Mouse (Mus musculus): Measurements from ENCODE around the gene Nkpd1. TPM values are rescaled to one million over a fixed set of nuclear protein-coding genes. Genes with fewer than 3 reads are reported as not detected.
A peak's percentile ranks its signal among the peaks of the same experiment; 100 is the strongest.

Nkpd1 gene
- polyA plus RNA-seq (2015; fragmentation: Nextera tagmentation; extraction: Ambion mirVana) = 0.30 and 0.83 TPM in 2 replicates

DNA sequence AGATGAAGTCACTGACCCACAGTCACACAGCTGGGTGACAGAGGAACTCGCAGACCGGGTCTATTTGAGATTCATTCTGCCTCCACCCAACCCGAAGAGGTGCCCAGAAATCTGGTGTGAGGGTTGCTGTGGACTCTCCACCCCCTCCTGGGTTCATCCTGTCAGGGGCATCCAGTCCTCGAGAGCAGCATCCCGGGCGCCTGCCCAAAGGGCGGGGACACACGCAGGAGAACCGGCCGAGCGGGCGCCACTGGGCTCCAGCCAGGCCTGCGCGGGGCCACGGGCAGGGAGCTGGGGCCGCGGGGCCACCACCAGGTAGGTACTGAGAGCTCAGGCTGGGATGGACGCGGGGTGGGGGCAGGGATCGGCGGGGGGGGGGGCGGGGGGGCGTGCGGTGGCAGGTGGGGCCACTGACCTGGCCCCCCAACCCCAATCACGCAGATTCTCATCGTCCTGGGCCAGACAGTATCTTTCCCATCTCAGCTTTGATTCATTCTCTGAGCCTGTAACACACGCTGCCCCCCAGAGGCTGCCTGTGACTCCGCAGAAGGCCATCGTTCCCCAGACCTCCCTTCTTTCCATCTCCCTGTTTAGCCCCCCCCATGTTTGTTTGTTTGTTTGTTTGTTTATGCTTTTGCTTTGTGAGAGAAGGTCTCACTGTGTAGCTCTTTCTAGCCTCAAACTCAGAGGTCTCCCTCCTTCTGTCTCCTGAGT lies at the start of gene Nkpd1:
Nkpd1 (plus strand) TSS at position 187 of the 714 bp plus-strand sequence.
- no peak within 1 kb of the TSS for H3K9ac ChIP-seq
- H3K9me3 ChIP-seq = no peaks in the 10 kb centered on the region
- H3K4me2 ChIP-seq = peak within 1 kb of the TSS; percentile 47
- 5% methylated on average over 22 of the region's 29 CpGs for WGBS
- ATAC-seq (ENCODE audit: insufficient read depth, low FRiP score, low read depth) = no peak
- peak within 1 kb of the TSS; percentile 0; the same call in 1 of the 2 replicates for H3K4me3 ChIP-seq (replicated peaks)
- H3K27me3 ChIP-seq (replicated peaks) = peaks cover 50% of the 10 kb centered on the region
- H3K4me1 ChIP-seq = peaks cover 9% of the 10 kb centered on the region
- no peaks in the 10 kb centered on the region for H3K36me3 ChIP-seq
- no peak within 1 kb of the TSS for H3K27ac ChIP-seq

- WGBS = 61% methylated on average over 12 of the region's 12 CpGs
- no peak overlapping the region for H3K4me3 ChIP-seq (replicated peaks)
- peaks cover 54% of the 10 kb centered on the region for H3K27me3 ChIP-seq (replicated peaks)
- peaks cover 12% of the 10 kb centered on the region for H3K4me1 ChIP-seq
- no peak overlapping the region for H3K9ac ChIP-seq
- no peaks in the 10 kb centered on the region for H3K36me3 ChIP-seq
- no peak for ATAC-seq (ENCODE audit: insufficient read depth, low FRiP score, low read depth)
- no peak overlapping the region for H3K4me2 ChIP-seq
- no peak overlapping the region for H3K27ac ChIP-seq
- H3K9me3 ChIP-seq = no peaks in the 10 kb centered on the region
Observed at GRCm38 (mm10) chr7:19468279-19468678, 49.4 kb upstream of the Nkpd1 start.

DNA sequence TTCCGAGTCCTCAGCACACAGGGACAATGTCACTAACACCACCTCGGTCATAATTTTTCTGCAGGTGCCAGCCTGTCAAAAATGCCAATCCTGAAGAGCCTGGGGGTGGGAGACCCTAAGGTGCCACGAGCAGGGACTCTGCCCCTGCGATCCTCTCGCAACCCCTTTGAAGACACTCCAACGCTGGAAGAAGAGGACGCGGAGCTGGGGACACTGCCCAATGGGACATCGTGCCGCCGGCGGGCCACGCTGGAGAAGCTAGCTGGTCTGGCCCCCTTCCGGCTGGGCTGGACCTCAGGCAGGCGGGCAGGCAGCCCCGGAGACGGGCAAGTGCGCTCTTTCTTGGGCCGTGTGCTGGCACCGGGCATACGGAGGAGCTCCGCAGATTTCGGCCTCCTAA lies 48.2 kb upstream of the Nkpd1 start:
- Histone ChIP-seq H3K9me3 (no peaks in the 10 kb centered on the region), H3K9ac (no peak overlapping the region), H3K4me2 (no peak overlapping the region), H3K4me3 (replicated peaks) (no peak overlapping the region), H3K4me1 (peaks cover 12% of the 10 kb centered on the region), H3K36me3 (no peaks in the 10 kb centered on the region), H3K27ac (no peak overlapping the region), H3K27me3 (replicated peaks) (peaks cover 57% of the 10 kb centered on the region)
- WGBS = 21% methylated on average over 23 of the region's 23 CpGs
- ATAC-seq (ENCODE audit: insufficient read depth, low FRiP score, low read depth) = no peak

GRCm38 (mm10) chr7:19470308-19470707 lies 47.3 kb upstream of the Nkpd1 start:
- 15% methylated on average over 14 of the region's 14 CpGs for WGBS
- Histone ChIP-seq H3K27me3 (replicated peaks) (peaks cover 55% of the 10 kb centered on the region), H3K4me3 (replicated peaks) (no peak overlapping the region), H3K4me1 (peaks cover 6% of the 10 kb centered on the region; the same call in 1 of the 2 replicates), H3K9ac (no peak overlapping the region), H3K27ac (no peak overlapping the region), H3K4me2 (no peak overlapping the region), H3K36me3 (no peaks in the 10 kb centered on the region), H3K9me3 (no peaks in the 10 kb centered on the region)
- ATAC-seq (ENCODE audit: insufficient read depth, low FRiP score, low read depth) = no peak

- no peak overlapping the region for H3K27ac ChIP-seq
- H3K27me3 ChIP-seq (replicated peaks) = peaks cover 44% of the 10 kb centered on the region
- H3K9me3 ChIP-seq = no peaks in the 10 kb centered on the region
- H3K4me3 ChIP-seq (replicated peaks) = no peak overlapping the region
- no peaks in the 10 kb centered on the region for H3K36me3 ChIP-seq
- WGBS = 36% methylated on average over 4 of the region's 4 CpGs
- peaks cover 6% of the 10 kb centered on the region; the same call in 1 of the 2 replicates for H3K4me1 ChIP-seq
- no peak overlapping the region for H3K9ac ChIP-seq
- H3K4me2 ChIP-seq = no peak overlapping the region
- ATAC-seq (ENCODE audit: insufficient read depth, low FRiP score, low read depth) = no peak
Observed at GRCm38 (mm10) chr7:19472403-19472802, 45.2 kb upstream of the Nkpd1 start.

GRCm38 (mm10) chr7:19473875-19474443 lies 43.7 kb upstream of the Nkpd1 start:
- Histone ChIP-seq H3K9ac (peak overlapping the region; percentile 48; the same call in 1 of the 2 replicates), H3K9me3 (no peaks in the 10 kb centered on the region), H3K4me3 (replicated peaks) (peak overlapping the region; percentile 54), H3K36me3 (no peaks in the 10 kb centered on the region), H3K4me1 (peaks cover 6% of the 10 kb centered on the region; the same call in 1 of the 2 replicates), H3K27ac (peak overlapping the region; percentile 41; the same call in 1 of the 2 replicates), H3K27me3 (replicated peaks) (peaks cover 43% of the 10 kb centered on the region), H3K4me2 (peak overlapping the region; percentile 95)
- WGBS = under 1% methylated on average over 82 of the region's 89 CpGs
- peak; percentile 83 for ATAC-seq (ENCODE audit: insufficient read depth, low FRiP score, low read depth)

DNA sequence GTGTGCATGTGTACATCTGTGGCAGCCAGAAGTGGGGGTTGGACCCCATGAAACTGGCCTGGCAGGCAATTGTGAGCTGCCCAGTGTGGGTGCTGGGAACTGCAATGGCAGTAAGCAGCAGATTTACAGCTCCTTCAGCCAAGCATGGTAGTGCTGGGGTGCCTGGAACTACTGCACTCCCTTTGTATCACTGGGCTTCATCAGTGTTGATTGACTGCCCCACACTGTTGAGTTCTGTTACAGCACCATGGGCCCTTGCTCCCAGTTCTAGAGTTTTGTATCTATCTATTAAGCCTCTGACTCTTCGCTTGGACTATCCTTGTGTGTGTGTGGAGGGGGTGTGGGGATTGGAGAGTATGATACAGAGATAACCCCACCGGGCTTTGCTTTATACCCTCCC lies 40.6 kb upstream of the Nkpd1 start:
- ATAC-seq (ENCODE audit: insufficient read depth, low FRiP score, low read depth) = no peak
- Histone ChIP-seq H3K27ac (no peak overlapping the region), H3K27me3 (replicated peaks) (peaks cover 17% of the 10 kb centered on the region), H3K4me1 (0 out of 2 replicates have a peak, but pooled peaks cover 2% of the 10 kb centered on the region), H3K36me3 (no peaks in the 10 kb centered on the region), H3K4me2 (no peak overlapping the region), H3K9ac (no peak overlapping the region), H3K4me3 (replicated peaks) (no peak overlapping the region), H3K9me3 (no peaks in the 10 kb centered on the region)
- WGBS = 63% methylated on average over 2 of the region's 2 CpGs

- H3K9ac ChIP-seq = no peak overlapping the region
- H3K9me3 ChIP-seq = no peaks in the 10 kb centered on the region
- no peaks in the 10 kb centered on the region for H3K36me3 ChIP-seq
- H3K4me1 ChIP-seq = 0 out of 2 replicates have a peak, but pooled peaks cover 2% of the 10 kb centered on the region
- no peak overlapping the region for H3K27ac ChIP-seq
- peaks cover 10% of the 10 kb centered on the region for H3K27me3 ChIP-seq (replicated peaks)
- 23% methylated on average over 14 of the region's 14 CpGs for WGBS
- ATAC-seq (ENCODE audit: insufficient read depth, low FRiP score, low read depth) = no peak
- no peak overlapping the region for H3K4me3 ChIP-seq (replicated peaks)
- H3K4me2 ChIP-seq = no peak overlapping the region
Observed at GRCm38 (mm10) chr7:19477624-19478384, 39.8 kb upstream of the Nkpd1 start.

DNA sequence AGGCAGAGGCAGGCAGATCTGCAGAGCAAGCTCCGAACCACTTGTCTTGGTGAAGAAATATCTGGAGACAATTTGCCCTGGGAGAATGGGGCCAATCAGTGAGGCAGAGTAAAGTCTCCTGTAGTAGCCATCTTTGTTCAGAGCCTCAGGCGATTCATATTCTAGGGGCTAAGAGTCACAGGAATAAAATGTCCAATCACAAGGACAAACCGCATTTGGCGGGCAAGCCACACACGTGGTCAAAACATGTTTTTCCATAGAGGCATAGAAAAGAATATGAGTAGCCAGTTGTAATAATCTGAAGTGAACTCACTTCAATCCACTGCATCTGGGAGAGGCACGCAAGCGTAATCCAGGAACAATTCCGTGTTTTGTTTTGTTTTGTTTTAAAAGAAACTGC lies 34.4 kb upstream of the Nkpd1 start:
- H3K9me3 ChIP-seq = no peaks in the 10 kb centered on the region
- 82% methylated on average over 8 of the region's 8 CpGs for WGBS
- H3K4me1 ChIP-seq = no peaks in the 10 kb centered on the region
- no peak overlapping the region for H3K27ac ChIP-seq
- H3K27me3 ChIP-seq (replicated peaks) = peaks cover 10% of the 10 kb centered on the region
- H3K9ac ChIP-seq = no peak overlapping the region
- no peak for ATAC-seq (ENCODE audit: insufficient read depth, low FRiP score, low read depth)
- no peaks in the 10 kb centered on the region for H3K36me3 ChIP-seq
- H3K4me3 ChIP-seq (replicated peaks) = no peak overlapping the region
- no peak overlapping the region for H3K4me2 ChIP-seq

- H3K9ac ChIP-seq = no peak overlapping the region
- no peak overlapping the region for H3K4me3 ChIP-seq (replicated peaks)
- H3K27me3 ChIP-seq (replicated peaks) = peaks cover 29% of the 10 kb centered on the region
- H3K36me3 ChIP-seq = no peaks in the 10 kb centered on the region
- WGBS = 85% methylated on average over 1 of the region's 1 CpGs
- ATAC-seq (ENCODE audit: insufficient read depth, low FRiP score, low read depth) = no peak
- H3K9me3 ChIP-seq = no peaks in the 10 kb centered on the region
- no peak overlapping the region for H3K4me2 ChIP-seq
- H3K27ac ChIP-seq = no peak overlapping the region
- H3K4me1 ChIP-seq = peaks cover 5% of the 10 kb centered on the region; the same call in 1 of the 2 replicates
Observed at GRCm38 (mm10) chr7:19485488-19485887, 32.1 kb upstream of the Nkpd1 start.

GRCm38 (mm10) chr7:19486549-19486948 lies 31.1 kb upstream of the Nkpd1 start:
- no peak overlapping the region for H3K9ac ChIP-seq
- peaks cover 6% of the 10 kb centered on the region for H3K4me1 ChIP-seq
- no peak overlapping the region for H3K27ac ChIP-seq
- no peak overlapping the region for H3K4me3 ChIP-seq (replicated peaks)
- no peaks in the 10 kb centered on the region for H3K36me3 ChIP-seq
- peaks cover 39% of the 10 kb centered on the region for H3K27me3 ChIP-seq (replicated peaks)
- 87% methylated on average over 7 of the region's 7 CpGs for WGBS
- no peak for ATAC-seq (ENCODE audit: insufficient read depth, low FRiP score, low read depth)
- no peak overlapping the region for H3K4me2 ChIP-seq
- H3K9me3 ChIP-seq = no peaks in the 10 kb centered on the region

DNA sequence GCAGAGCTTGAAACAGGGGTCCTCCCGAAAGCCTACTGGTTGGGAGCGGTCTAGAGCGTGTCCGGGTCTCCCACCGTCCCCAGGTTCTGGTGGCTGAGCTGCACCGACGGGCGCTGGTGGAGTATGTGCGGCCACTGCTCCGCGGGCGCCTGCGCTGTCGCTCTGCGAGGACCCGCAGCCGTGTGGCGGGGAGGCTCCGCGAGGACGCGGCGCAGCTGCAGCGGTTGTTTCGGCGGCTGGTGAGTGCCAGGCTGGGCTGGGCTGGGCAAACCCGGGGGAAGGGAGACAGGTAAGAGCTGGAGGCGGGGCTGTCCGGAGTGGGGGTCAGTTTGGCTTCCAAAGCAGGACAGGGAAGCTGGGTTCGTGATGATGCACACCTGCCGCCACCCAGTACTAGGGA lies 28.1 kb upstream of the Nkpd1 start:
- Histone ChIP-seq H3K36me3 (no peaks in the 10 kb centered on the region), H3K27ac (no peak overlapping the region)
- no peak for ATAC-seq (ENCODE audit: insufficient read depth, low FRiP score, low read depth)

More for the DNA sequence above, 28.1 kb upstream of the Nkpd1 start:
- H3K4me3 ChIP-seq (replicated peaks) = peak overlapping the region; percentile 5; the same call in 1 of the 2 replicates
- peaks cover 11% of the 10 kb centered on the region for H3K4me1 ChIP-seq
- peaks cover 43% of the 10 kb centered on the region for H3K27me3 ChIP-seq (replicated peaks)
- H3K9me3 ChIP-seq = no peaks in the 10 kb centered on the region
- no peak overlapping the region for H3K9ac ChIP-seq
- peak overlapping the region; percentile 38 for H3K4me2 ChIP-seq
- WGBS = 16% methylated on average over 31 of the region's 31 CpGs
